Mouse (Mus musculus) gastrocnemius, postnatal 36 days (tissue): ENCODE measurements around the gene Lnpk. TPM values are rescaled to one million over a fixed set of nuclear protein-coding genes. Genes with fewer than 3 reads are reported as not detected.

ENCODE experiments used
- DNase-seq, 2 experiments: peaks; one replicate each; pipeline ENCODE4 v3.0.0; 2022
- intact Hi-C: fragments of 180-260 bp; cut with DNase I; formaldehyde crosslinking; loops from one replicate; pipeline ENCODE4 v1.15.1; 2025
- total RNA-seq, 2 experiments: library from RNA; stranded (reverse); gene quantifications; 2 replicates each; pipeline ENCODE4 v1.2.3; 2021

Gene Lnpk
- total RNA-seq, 2 experiments from 2014 or later = 47.6 to 50.4 TPM

GRCm38 (mm10) chr2:74497851-74498250 lies 81.4 kb downstream of the Lnpk start:
- intact Hi-C loops = no loop called here
- no peak for DNase-seq

GRCm38 (mm10) chr2:74491426-74491825 lies 87.8 kb downstream of the Lnpk start:
- peak in 1 of 2 experiments; percentile 23 for DNase-seq
- intact Hi-C loops = no loop called here

GRCm38 (mm10) chr2:74490186-74490585 lies 89.0 kb downstream of the Lnpk start:
- intact Hi-C loops = no loop called here
- no peak for DNase-seq

- intact Hi-C loops = no loop called here
- DNase-seq = no peak
Measured at GRCm38 (mm10) chr2:74488443-74488842, 90.8 kb downstream of the Lnpk start.

GRCm38 (mm10) chr2:74482651-74483050 lies 96.6 kb downstream of the Lnpk start:
- intact Hi-C loops = no loop called here
- no peak for DNase-seq

- no peak for DNase-seq
- intact Hi-C loops = no loop called here
Measured at GRCm38 (mm10) chr2:74482086-74482485, 97.1 kb downstream of the Lnpk start.

Other genes with a start within 250 kb of the Lnpk start
- not detected for gene Evx2, start 80.1 kb upstream of the Lnpk start, total RNA-seq
- not detected for gene Hoxd13, start 88.9 kb upstream of the Lnpk start, total RNA-seq
- gene Hoxd12, start 95.6 kb upstream of the Lnpk start, total RNA-seq = not detected
- gene Hoxd11, start 100.1 kb upstream of the Lnpk start, total RNA-seq = not detected
- gene Hoxd10, start 112.5 kb upstream of the Lnpk start, total RNA-seq = 1 to 10 TPM; 3.8 to 4.6 TPM
- gene Hoxd9, start 118.3 kb upstream of the Lnpk start, total RNA-seq = 10 to 100 TPM; 16.7 to 16.8 TPM
- 10 to 100 TPM; 38.1 to 38.5 TPM for gene Hoxd8, start 125.2 kb upstream of the Lnpk start, total RNA-seq
- under 1 TPM in 1 of 2 experiments, not detected in 1; 0.32 TPM for gene Hoxd3, start 132.5 kb upstream of the Lnpk start, total RNA-seq
- gene Hoxd4, start 132.5 kb upstream of the Lnpk start, total RNA-seq = 1 to 10 TPM; 1.1 to 1.5 TPM
- under 1 TPM in 1 of 2 experiments, not detected in 1; 0.12 TPM for gene Gm28230, start 147.3 kb upstream of the Lnpk start, total RNA-seq
- gene Hoxd1, start 183.5 kb upstream of the Lnpk start, total RNA-seq = not detected
- 10 to 100 TPM; 26.1 to 32.9 TPM for gene Mtx2, start 246.4 kb upstream of the Lnpk start, total RNA-seq